Mouse (Mus musculus) heart, postnatal 0 days (tissue): ENCODE measurements at regions not wholly inside any gene's neighbourhood (a gene's known extent, or its start where the extent isn't known, plus 50 kb on each side); places are given as distances from the start of the nearest gene placed in this dataset.

Experiments used
- CTCF ChIP-seq: IDR thresholded peaks from 2 replicates; pipeline ENCODE4 v1.5.1; 2016; ENCODE audit warnings: antibody characterized with exemption, control low read depth, low read depth
- EP300 ChIP-seq: IDR thresholded peaks from 2 replicates; pipeline ENCODE4 v1.6.1; 2016; ENCODE audit warnings: antibody characterized with exemption, low read depth

DNA sequence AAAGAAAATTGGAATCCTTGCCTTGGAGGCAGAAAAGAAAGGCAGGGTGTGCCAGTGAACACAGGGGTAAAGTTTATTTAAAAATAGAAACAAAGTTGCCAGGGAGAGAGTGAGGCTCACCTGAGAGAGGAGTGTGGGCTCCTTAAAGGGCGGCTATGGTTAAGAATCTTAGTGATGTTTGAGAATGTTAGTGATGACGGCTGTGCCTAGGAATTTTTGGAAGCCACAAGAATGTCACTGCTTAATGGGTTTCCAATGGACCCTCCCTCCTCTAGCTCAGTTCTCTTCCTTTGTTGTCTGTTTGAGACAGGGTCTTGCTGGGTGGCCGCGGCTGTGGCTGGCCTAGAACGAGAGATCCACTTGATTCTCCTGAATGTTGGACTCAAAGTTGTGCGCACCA, 106.3 kb upstream of the Hs6st1 start:
- TF ChIP-seq CTCF (no peak), EP300 (no peak)
